Mouse (Mus musculus) B cell, adult 67 days (primary cell): ENCODE results near the gene Eng. TPM values are rescaled to one million over a fixed set of nuclear protein-coding genes. Genes with fewer than 3 reads are reported as not detected.

Experiments used
- total RNA-seq, 2 experiments: library from RNA; stranded (reverse); gene quantifications; 4 replicates each; pipeline ENCODE4 v1.2.4; 2023

Eng gene
- under 1 TPM; 0.36 to 0.84 TPM for total RNA-seq

DNA sequence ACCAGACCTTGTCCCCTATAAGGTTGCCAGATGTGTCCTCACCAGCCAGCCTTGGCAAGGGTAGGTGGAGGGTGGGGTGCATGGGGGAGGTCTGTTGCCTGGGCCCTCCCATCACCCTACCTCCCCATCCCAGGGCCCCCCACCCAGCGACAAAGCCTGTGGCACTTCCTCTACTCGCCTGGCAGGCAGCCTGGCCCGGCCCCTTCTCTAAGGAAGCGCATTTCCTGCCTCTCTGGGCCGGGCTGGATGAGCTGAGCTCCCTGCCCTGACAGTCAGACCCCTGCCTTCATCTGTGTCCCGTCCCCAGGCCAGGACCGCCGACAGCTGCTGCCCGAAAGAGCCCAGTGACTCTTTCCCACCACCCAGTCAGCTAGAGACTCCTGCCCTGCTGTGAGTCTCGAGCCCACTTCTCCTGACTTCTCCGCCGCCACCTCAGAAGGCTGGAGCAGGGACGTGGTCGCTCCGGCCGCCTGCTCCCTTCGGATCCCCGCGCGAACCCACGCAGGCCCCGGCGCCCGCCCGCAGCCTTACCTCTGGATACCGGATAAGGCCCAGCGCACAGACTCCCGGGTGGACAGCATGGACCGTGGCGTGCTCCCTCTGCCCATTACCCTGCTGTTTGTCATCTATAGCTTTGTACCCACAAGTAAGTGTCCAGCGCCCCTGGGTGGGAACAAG, at the start of gene Eng:
TSS of gene Eng (plus strand) at position 217 of the 678 bp plus-strand sequence.

DNA sequence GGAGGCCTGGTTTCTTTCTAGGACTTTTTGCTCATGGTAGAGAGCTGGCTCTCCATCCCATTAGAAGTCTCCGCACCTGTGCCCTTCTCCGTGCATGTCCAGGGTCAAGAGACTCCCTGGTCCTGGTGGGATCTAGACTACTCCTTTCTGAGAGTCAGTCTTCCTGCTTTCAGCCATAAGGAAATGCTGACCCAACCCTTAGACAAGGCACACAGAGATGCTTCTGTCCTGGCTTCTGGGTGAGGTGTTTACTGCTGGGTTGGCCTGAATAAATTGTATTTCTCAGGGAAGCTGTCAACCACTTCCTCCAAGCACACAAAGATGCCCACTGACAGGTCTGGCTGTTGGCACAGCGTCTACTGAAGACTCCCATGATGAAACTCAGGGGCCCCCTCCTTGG, 47.0 kb upstream of the Eng start, which contains the start of gene St6galnac6:
TSS of gene St6galnac6 (plus strand) at position 301 of the 400 bp plus-strand sequence.

DNA sequence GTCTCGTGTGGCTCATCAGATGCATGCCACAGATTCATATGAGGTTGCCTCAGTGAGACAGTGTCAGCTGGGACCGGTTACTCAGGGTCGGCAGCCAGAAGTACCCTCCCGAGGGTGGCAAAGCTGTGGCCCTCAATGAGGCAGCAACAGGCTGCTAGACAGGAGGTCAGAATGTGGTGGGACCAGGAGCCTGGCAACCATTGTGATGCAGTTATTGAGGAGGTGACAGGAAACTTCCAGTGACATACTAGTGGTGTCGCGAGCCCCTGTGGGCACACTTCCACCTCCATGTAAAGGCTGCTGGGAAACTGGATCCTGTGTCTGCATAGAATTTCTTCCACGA, 24.9 kb upstream of the Eng start, which contains the start of gene Ak1:
TSS of gene Ak1 (plus strand) at position 242 of the 343 bp plus-strand sequence.

DNA sequence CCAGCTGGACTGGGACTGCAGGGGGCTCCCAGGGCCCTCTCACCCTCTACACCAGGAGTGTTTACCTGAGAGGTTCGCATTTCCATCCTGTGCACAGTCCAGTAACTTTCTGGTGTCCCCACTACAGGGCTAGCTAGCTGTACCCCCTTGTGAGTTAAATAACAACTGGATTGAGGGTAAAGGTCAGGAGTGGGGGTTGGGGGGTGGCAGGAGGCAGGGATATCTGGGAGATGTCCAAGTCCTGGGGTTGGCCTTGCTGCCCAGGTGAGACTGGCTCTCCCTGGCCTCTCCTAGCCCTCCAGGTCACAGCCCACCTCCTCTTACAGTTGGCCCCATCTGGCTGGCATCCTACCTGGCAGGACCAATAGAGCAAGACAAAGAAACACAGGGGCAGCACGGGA, 57.6 kb downstream of the Eng start, which contains the start of gene Fpgs:
TSS of gene Fpgs (minus strand) at position 125 of the 401 bp plus-strand sequence.

DNA sequence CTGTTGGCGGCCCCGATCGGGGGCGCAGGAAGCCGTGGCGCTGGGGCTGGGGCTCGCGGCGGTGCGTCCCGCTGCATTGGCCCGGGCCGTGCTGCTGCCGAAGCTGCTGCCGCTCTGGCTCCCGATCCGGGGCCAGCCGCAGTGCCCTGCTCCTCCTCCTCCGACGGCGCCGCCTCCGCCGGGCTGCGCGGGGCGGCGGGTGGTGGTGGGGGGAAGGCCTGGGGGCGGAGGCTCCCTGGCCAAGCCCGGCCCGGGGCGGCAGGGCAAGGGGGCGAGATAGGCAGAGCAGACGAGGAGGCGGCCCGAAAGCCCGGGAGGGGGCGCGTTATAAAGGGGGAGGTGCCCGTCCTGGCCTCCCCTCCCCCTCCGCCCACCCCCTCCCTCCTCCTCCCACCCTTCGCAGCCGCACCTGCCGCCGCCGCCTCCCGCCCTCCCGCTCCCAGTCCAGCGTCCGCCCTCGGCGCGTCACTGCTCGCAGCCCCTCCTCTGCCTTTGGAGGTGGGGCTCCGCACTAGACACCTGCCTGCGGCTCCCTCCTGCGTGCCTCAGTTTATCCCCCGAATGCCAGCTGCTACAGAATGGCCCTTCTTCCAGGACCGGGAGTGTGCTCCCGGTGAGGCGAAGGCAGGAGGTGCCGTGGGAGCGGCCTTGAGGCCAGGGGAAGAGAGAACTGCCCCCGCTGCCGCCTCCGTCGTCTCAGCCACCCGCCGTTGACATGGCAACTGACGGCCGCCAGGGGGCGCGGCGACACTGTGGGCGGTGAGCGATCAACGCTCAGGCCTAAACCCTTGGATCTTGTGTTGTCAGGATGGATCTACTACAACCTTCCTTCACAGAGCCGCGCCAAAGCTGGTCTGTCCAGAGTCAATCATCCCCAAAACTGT, 66.8 kb downstream of the Eng start, which contains the start of gene Cdk9:
TSS of gene Cdk9 (minus strand) at position 143 of the 884 bp plus-strand sequence.

DNA sequence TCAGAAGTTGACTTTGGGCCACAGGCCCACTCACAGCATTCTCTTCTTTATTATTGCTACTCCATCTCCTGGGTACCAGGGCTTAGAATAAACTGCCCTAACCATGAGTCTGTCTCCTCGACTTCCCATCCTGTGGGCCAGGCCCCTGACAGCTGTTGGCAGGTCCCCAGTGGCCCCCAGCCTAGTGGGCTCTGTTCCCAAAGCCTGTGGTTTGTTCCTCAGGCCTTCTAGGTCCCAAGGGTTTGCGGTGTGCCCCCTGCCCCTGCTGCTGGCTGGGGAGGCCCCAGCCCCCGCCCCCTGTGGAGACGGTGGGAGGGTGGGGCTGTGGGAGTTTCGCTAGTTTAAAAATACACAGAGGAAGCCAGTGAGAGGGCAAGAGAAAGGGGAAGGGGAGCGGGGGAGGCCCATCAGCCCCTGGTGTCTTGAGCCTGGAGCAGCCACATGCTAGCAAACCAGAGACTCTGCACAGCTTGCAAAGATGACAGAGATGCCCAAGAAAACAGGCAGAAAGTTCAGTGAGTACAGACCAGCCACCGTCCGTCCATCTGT, 74.4 kb downstream of the Eng start, which contains the start of gene Sh2d3c:
TSS of gene Sh2d3c (plus strand) at position 375 of the 549 bp plus-strand sequence.

Other genes with a start within 250 kb of the Eng start
- gene Naif1, start 196.1 kb upstream of the Eng start, total RNA-seq, result 1 to 10 TPM; 3.9 to 5.5 TPM
- gene Slc25a25, start 195.2 kb upstream of the Eng start, total RNA-seq, result 10 to 100 TPM; 34.2 to 43.0 TPM
- gene Fam102a, start 111.3 kb upstream of the Eng start, total RNA-seq, result 10 to 100 TPM; 69.0 to 74.8 TPM
- gene Dpm2, start 75.7 kb upstream of the Eng start, total RNA-seq, result 10 to 100 TPM; 63.0 to 66.8 TPM
- under 1 TPM in 1 of 2 experiments, not detected in 1; 0.56 TPM for gene Pip5kl1, start 71.8 kb upstream of the Eng start, total RNA-seq
- gene 9430097D07Rik, start 70.9 kb upstream of the Eng start, total RNA-seq, result not detected
- gene St6galnac4, start 59.5 kb upstream of the Eng start, total RNA-seq, result 10 to 100 TPM; 59.7 to 63.9 TPM
- gene St6galnac6, start 46.9 kb upstream of the Eng start, total RNA-seq, result 10 to 100 TPM in 1 of 2 experiments, 1 to 10 TPM in 1; 6.3 to 10.6 TPM
- gene Ak1, start 24.8 kb upstream of the Eng start, total RNA-seq, result not detected
- gene Fpgs, start 57.5 kb downstream of the Eng start, total RNA-seq, result 10 to 100 TPM; 30.3 to 36.4 TPM
- 100 to 1,000 TPM; 160 to 188 TPM for gene Cdk9, start 66.5 kb downstream of the Eng start, total RNA-seq
- 100 to 1,000 TPM; 113 to 116 TPM for gene Sh2d3c, start 74.5 kb downstream of the Eng start, total RNA-seq
- gene 6330409D20Rik, start 94.4 kb downstream of the Eng start, total RNA-seq, result not detected
- gene Tor2a, start 110.6 kb downstream of the Eng start, total RNA-seq, result 10 to 100 TPM; 35.6 to 37.1 TPM
- under 1 TPM in 1 of 2 experiments, not detected in 1; 0.15 TPM for gene Ttc16, start 129.0 kb downstream of the Eng start, total RNA-seq
- gene Ptrh1, start 129.2 kb downstream of the Eng start, total RNA-seq, result 1 to 10 TPM; 2.5 to 3.8 TPM
- not detected for gene Cfap157, start 137.8 kb downstream of the Eng start, total RNA-seq
- 1 to 10 TPM; 4.8 to 5.4 TPM for gene Stxbp1, start 200.7 kb downstream of the Eng start, total RNA-seq
- 1 to 10 TPM in 1 of 2 experiments, under 1 TPM in 1; 0.80 to 1.8 TPM for gene Fam129b, start 229.5 kb downstream of the Eng start, total RNA-seq